Mouse (Mus musculus) midbrain, postnatal 0 days (tissue): ENCODE results near the gene Plek. TPM values are rescaled to one million over a fixed set of nuclear protein-coding genes. Genes with fewer than 3 reads are reported as not detected.

Source experiments
- ATAC-seq: fragments of 200-750 bp; cut with Nextera tagmentation; 2 replicates; pipeline ENCODE4 v1.8.0; 2017; ENCODE audit warnings: moderate number of reproducible peaks, mild to moderate bottlenecking, moderate TSS enrichment, moderate library complexity; ENCODE audit not compliant: low FRiP score
- DNase-seq: peaks from one replicate; pipeline ENCODE4 v3.0.0-alpha.2; 2015; ENCODE audit warnings: low spot score
- H3K27ac ChIP-seq: fragments of 300-500 bp; sonication (generic); 2 replicates; pipeline ENCODE4 v1.5.1; 2014; ENCODE audit warnings: low read depth, mild to moderate bottlenecking, low read length, mixed read lengths
- H3K27me3 ChIP-seq: fragments of 300-500 bp; sonication (generic); 2 replicates; pipeline ENCODE4 v1.6.1; 2014; ENCODE audit warnings: low read length, control low read depth, mixed read lengths; ENCODE audit not compliant: insufficient read depth
- H3K36me3 ChIP-seq: fragments of 300-500 bp; sonication (generic); 2 replicates; pipeline ENCODE4 v1.6.1; 2014; ENCODE audit warnings: low read length, control low read depth, mixed read lengths; ENCODE audit not compliant: insufficient read depth
- H3K4me1 ChIP-seq: fragments of 300-500 bp; sonication (generic); 2 replicates; pipeline ENCODE4 v1.6.1; 2014; ENCODE audit warnings: mild to moderate bottlenecking, control low read depth, antibody characterized with exemption, low read length, mixed read lengths; ENCODE audit not compliant: insufficient read depth
- H3K4me2 ChIP-seq: fragments of 300-500 bp; sonication (generic); 2 replicates; pipeline ENCODE4 v1.6.1; 2014; ENCODE audit warnings: low read depth, mild to moderate bottlenecking, low read length, mixed read lengths; ENCODE audit not compliant: poor library complexity, severe bottlenecking
- H3K4me3 ChIP-seq: fragments of 300-500 bp; sonication (generic); 2 replicates; pipeline ENCODE4 v1.5.1; 2014; ENCODE audit warnings: low read depth, mild to moderate bottlenecking, low read length, moderate library complexity
- H3K9ac ChIP-seq: fragments of 300-500 bp; sonication (generic); replicated peaks from 2 replicates; pipeline ENCODE4 v1.6.1; 2014; ENCODE audit warnings: mild to moderate bottlenecking, low read length, moderate library complexity, mixed read lengths; ENCODE audit not compliant: poor library complexity, severe bottlenecking
- H3K9me3 ChIP-seq: fragments of 300-500 bp; sonication (generic); 2 replicates; pipeline ENCODE4 v1.6.1; 2016; ENCODE audit warnings: low read length, control low read depth
- CTCF ChIP-seq: IDR thresholded peaks from 2 replicates; pipeline ENCODE4 v1.5.1; 2016; ENCODE audit warnings: antibody characterized with exemption, mild to moderate bottlenecking
- WGBS: fragments of 180-500 bp; shearing (Covaris S2); extraction: QIAGEN DNeasy Blood & Tissue Kit; methylation state at CpG from one replicate; pipeline ENCODE4 v1.1.7; 2014; 5-methylcytosine and 5-hydroxymethylcytosine counted together
- polyA plus RNA-seq: library from polyadenylated mRNA; unstranded; fragments of >200 nt; fragmentation: Nextera tagmentation; extraction: Ambion mirVana; gene quantifications from 2 replicates; pipeline ENCODE4 v1.2.1, GENCODE M21; 2015
- total RNA-seq: library from RNA; depleted of rRNA; stranded (reverse); fragments of >200 nt; gene quantifications from 2 replicates; pipeline ENCODE4 v1.2.3, GENCODE M21; 2014

Plek gene
- total and polyA plus RNA-seq, 2 experiments from 2014 or later: 4.0 to 5.4 TPM

GRCm38 (mm10) chr11:16996818-16997217 is 55.4 kb downstream of the Plek start:
- no peaks in the 10 kb centered on the region for H3K4me1 ChIP-seq
- H3K36me3 ChIP-seq: peaks cover 16% of the 10 kb centered on the region
- TF ChIP-seq CTCF: no peak
- no peaks in the 10 kb centered on the region for H3K27me3 ChIP-seq
- ATAC-seq (no peak), DNase-seq (no peak)
- H3K4me2 ChIP-seq: no peak overlapping the region
- no peak overlapping the region for H3K4me3 ChIP-seq
- H3K27ac ChIP-seq: no peak overlapping the region
- no peaks in the 10 kb centered on the region for H3K9me3 ChIP-seq
- no peak overlapping the region for H3K9ac ChIP-seq

DNA sequence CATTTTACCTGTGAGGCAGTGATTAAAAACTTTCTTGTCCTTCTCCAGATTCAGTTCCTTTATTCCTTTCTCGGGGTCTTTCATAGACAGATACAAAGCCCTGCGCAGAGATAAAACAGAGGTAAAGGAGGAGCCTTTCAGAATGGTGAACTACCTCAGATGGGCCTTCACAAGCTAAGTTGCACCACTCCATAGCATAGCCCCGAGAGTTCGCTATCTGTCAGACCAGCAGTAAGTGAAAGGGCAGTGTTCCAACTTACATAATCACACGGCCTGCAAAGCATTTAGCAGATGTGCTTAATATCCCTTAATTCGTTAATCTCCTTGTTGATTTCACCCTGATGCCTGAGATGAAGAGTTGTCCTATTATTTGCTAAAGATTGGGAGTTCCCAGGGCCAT is 59.3 kb downstream of the Plek start:
- no peak overlapping the region for H3K4me2 ChIP-seq
- TF ChIP-seq CTCF: no peak
- DNase-seq: no peak
- no peaks in the 10 kb centered on the region for H3K4me1 ChIP-seq
- no peak overlapping the region for H3K4me3 ChIP-seq
- no peak overlapping the region for H3K9ac ChIP-seq
- H3K27me3 ChIP-seq: no peaks in the 10 kb centered on the region
- 87% methylated on average over 6 of the region's 6 CpGs for WGBS
- H3K9me3 ChIP-seq: no peaks in the 10 kb centered on the region
- H3K27ac ChIP-seq: no peak overlapping the region
- peaks cover 26% of the 10 kb centered on the region for H3K36me3 ChIP-seq
- no peak for ATAC-seq

DNA sequence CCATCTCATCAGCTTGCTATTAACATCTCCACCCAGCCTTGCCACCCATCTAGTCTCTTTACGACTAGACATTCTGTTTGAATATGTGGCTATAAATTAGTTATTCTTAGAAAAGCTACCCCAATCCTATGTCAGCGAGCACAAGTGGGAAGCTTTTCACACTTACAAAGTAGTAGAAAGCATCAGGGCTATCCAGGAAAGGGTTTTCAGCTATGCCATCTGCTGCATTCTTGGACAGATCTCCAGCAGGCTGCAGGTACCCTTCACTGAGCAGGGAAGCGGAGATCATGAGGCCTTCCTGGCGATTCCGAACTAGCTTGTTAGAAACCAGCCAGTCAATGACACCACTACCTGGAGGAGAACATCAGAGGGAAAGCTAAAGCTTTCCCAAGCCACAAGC is 62.3 kb downstream of the Plek start:
- no peaks in the 10 kb centered on the region for H3K4me1 ChIP-seq
- H3K9me3 ChIP-seq: no peaks in the 10 kb centered on the region
- no peak for TF ChIP-seq CTCF
- DNase-seq (no peak), ATAC-seq (no peak)
- H3K4me2 ChIP-seq: no peak overlapping the region
- H3K36me3 ChIP-seq: peaks cover 24% of the 10 kb centered on the region
- no peak overlapping the region for H3K4me3 ChIP-seq
- no peaks in the 10 kb centered on the region for H3K27me3 ChIP-seq
- WGBS: 94% methylated on average over 5 of the region's 5 CpGs
- no peak overlapping the region for H3K27ac ChIP-seq
- H3K9ac ChIP-seq: no peak overlapping the region

DNA sequence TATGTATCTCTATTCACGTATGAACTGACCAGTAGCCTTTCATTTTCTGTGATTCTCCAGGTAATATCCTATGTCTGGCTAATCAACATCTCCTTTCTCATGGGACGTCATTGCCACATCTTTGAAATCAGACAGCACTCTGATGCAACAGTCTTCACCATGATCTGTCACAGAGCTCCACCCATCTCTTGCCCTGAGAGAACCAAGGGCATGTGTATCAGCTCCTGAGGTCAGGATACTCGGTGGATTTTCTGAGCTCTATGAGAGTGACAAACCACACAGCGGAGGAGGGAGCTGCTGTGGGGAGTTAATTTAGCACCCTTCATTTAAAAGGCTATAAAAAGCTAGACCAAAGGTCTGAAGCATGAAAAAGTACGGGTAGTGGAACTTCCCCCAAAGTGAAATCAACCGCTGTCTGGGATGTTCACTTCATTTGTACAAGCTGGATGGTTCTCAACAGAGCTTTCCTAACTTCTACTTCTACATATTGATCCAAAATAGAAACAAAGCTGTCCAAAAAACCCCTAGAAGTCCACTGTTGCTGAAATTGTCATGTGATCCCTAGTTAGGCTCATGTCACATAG is 64.3 kb downstream of the Plek start:
- Histone ChIP-seq H3K4me2 (no peak overlapping the region), H3K4me1 (no peaks in the 10 kb centered on the region), H3K36me3 (peaks cover 19% of the 10 kb centered on the region), H3K27me3 (no peaks in the 10 kb centered on the region), H3K4me3 (no peak overlapping the region), H3K27ac (no peak overlapping the region), H3K9me3 (no peaks in the 10 kb centered on the region), H3K9ac (no peak overlapping the region)
- TF ChIP-seq CTCF: no peak
- DNase-seq (no peak), ATAC-seq (no peak)
- 87% methylated on average over 6 of the region's 6 CpGs for WGBS

GRCm38 (mm10) chr11:16986550-16987187 is 65.5 kb downstream of the Plek start:
- 91% methylated on average over 7 of the region's 7 CpGs for WGBS

DNA sequence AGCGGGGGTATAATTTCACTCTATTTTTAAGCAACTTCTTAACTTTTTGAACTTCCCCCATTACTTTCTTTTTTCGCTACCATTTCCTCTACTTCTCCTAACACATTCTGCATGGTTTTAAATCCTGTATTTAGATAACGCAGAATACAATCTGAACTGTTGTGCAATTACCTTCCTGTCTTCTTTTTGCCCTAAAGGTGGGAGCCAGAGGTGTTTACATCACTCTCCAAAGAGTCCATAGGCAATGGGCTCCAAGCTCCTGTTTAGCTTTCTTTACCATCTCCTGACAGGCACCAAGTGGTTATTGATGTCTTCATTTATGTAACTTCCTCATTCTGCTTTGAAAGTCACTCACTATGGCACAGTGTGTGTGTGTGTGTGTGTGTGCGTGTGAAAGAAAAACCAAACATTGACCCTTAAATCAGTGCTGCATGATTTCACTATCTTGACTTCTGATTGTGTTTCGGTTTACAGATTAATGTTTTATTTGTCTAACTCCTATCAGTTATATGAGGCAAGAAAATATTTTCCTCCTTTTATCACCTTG is 73.9 kb downstream of the Plek start:
- TF ChIP-seq CTCF: no peak
- WGBS: 86% methylated on average over 5 of the region's 5 CpGs

More at GRCm38 (mm10) chr11:16986550-16987187, 65.5 kb downstream of the Plek start:
- Histone ChIP-seq H3K27me3 (no peaks in the 10 kb centered on the region), H3K9me3 (no peaks in the 10 kb centered on the region), H3K36me3 (peaks cover 24% of the 10 kb centered on the region), H3K4me2 (no peak overlapping the region), H3K27ac (no peak overlapping the region), H3K4me3 (no peak overlapping the region), H3K4me1 (no peaks in the 10 kb centered on the region), H3K9ac (no peak overlapping the region)
- TF ChIP-seq CTCF: no peak
- no peak for DNase-seq
- ATAC-seq: no peak

More for the DNA sequence above, 73.9 kb downstream of the Plek start:
- ATAC-seq (no peak), DNase-seq (no peak)
- Histone ChIP-seq H3K9ac (no peak overlapping the region), H3K27ac (no peak overlapping the region), H3K27me3 (no peaks in the 10 kb centered on the region), H3K4me2 (no peak overlapping the region), H3K4me3 (no peak overlapping the region), H3K36me3 (peaks cover 14% of the 10 kb centered on the region), H3K9me3 (no peaks in the 10 kb centered on the region), H3K4me1 (no peaks in the 10 kb centered on the region)
